Mouse (Mus musculus): ENCODE data around the gene Fbxo39. TPM values are rescaled to one million over a fixed set of nuclear protein-coding genes. Genes with fewer than 3 reads are reported as not detected.

The Fbxo39 gene
- polyA plus RNA-seq (2015; fragmentation: Nextera tagmentation; extraction: Ambion mirVana): not detected in 2 replicates

DNA sequence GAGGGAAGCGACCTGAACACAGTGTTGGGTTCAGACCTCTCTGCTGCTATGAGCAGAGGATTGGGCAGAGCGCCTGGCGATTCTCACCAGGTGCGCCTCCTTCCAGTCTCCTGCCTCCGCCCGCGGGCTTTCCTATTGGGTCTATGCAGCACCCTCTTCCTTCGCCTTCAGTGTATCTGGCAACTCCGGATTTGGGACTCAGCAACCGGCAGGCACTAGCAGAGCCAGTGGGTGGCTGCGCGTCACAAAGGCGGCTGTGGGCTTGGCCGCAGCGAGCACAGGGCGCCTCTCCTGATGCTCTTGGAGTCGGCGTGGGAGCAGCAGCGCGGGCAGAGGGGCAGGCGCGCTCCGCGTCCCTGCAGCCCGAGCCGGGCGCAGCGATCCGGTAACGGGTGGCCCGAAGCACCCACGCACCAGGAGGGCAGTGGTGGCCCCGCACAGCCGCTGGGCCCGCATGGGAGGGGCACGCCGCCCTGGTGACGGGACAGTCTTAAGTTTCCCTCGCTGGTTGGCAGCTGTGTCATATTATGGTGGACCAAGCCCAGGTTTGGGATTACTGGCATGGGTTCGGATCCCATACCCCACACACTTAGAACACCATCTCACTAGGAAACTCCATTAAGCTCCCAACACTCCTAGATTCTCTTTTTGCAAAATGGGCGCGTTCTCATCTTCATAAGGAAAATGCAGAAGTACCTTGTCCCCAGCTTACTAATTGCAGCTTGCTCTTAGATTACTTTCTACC, at the start of gene Fbxo39:
TSS of gene Fbxo39 (plus strand) at position 294 of the 745 bp plus-strand sequence.
- Histone ChIP-seq H3K9ac (no peak within 1 kb of the TSS), H3K27me3 (peaks cover 29% of the 10 kb centered on the region), H3K36me3 (no peaks in the 10 kb centered on the region), H3K4me3 (replicated peaks) (peak within 1 kb of the TSS; percentile 33), H3K4me2 (peak within 1 kb of the TSS; percentile 66), H3K27ac (no peak within 1 kb of the TSS), H3K9me3 (replicated peaks) (no peaks in the 10 kb centered on the region), H3K4me1 (peaks cover 5% of the 10 kb centered on the region)
- 9% methylated on average over 42 of the region's 42 CpGs for WGBS
- ATAC-seq (replicated peaks; ENCODE audit: low FRiP score): 0 out of 2 replicates have a peak, but pooled peaks have one; percentile 40

DNA sequence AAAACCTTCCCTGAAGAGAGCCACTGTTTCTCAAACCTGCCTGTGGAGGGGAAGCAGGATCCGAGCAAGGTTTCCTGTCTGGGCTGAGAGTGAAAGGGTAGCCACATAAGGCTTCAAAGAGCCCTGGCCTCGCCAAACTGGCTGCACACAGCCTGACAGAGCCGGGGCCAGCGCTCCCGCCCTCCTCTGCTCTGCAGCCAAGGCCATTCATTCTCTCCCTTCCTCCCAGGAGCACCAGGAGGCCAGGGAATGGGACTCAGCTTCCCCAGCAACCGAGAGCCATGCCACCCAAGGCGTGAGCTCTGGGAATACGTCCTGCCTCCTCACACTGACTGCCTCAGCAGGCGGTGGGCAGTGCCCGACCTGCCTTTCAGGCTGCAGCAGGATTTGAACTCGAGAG, 48.8 kb upstream of the Fbxo39 start:
- H3K36me3 ChIP-seq: no peaks in the 10 kb centered on the region
- H3K4me3 ChIP-seq (replicated peaks): no peak overlapping the region
- no peak for ATAC-seq (replicated peaks; ENCODE audit: low FRiP score)
- no peak overlapping the region for H3K9ac ChIP-seq
- H3K27ac ChIP-seq: no peak overlapping the region
- peak overlapping the region; percentile 89; the same call in 1 of the 2 replicates for H3K4me2 ChIP-seq
- peaks cover 21% of the 10 kb centered on the region for H3K4me1 ChIP-seq
- H3K27me3 ChIP-seq: peaks cover 66% of the 10 kb centered on the region
- WGBS: 5% methylated on average over 11 of the region's 11 CpGs
- no peaks in the 10 kb centered on the region for H3K9me3 ChIP-seq (replicated peaks)

DNA sequence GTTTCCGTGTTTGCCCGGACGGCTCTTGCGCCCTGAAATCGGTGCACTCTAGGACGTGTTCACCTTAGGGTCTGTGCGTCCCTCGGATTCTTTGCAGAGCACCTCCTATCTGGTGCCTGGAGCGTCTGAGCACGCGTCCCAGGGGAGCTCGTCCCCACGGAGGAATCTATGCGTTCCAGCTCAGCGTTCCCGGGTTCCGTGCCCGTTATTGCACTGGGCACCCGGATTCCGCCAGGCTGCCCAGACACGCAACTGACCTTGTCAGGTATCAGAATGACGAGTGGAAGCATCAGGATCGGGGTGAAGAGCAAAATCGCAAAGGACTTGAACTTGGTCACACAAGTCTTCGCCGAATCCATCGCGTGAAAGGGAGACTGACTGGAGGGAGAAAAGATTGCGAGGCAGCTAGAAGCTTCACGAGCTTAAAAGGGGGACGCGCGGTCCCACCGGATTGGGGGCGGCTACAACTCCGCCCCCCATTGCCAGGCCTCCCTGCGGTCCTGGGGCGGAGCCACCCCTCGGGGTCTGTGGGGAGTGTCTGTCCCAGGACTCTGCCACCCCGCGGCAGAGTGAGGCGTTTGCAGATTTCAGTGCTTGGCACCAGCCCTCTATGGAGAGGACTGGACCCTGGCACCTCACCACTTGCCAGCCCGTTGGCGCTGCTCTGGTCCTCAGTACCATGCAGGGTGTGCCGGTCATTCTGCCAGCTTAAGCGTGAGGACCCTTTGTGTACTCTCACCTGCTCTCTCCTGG, 47.9 kb upstream of the Fbxo39 start:
- peak overlapping the region; percentile 47 for H3K4me3 ChIP-seq (replicated peaks)
- no peaks in the 10 kb centered on the region for H3K36me3 ChIP-seq
- peaks cover 21% of the 10 kb centered on the region for H3K4me1 ChIP-seq
- H3K27ac ChIP-seq: no peak overlapping the region
- H3K4me2 ChIP-seq: peak overlapping the region; percentile 89
- H3K9me3 ChIP-seq (replicated peaks): no peaks in the 10 kb centered on the region
- H3K27me3 ChIP-seq: peaks cover 66% of the 10 kb centered on the region
- H3K9ac ChIP-seq: peak overlapping the region; percentile 37
- ATAC-seq (replicated peaks; ENCODE audit: low FRiP score): peak; percentile 90
- 1% methylated on average over 46 of the region's 46 CpGs for WGBS

DNA sequence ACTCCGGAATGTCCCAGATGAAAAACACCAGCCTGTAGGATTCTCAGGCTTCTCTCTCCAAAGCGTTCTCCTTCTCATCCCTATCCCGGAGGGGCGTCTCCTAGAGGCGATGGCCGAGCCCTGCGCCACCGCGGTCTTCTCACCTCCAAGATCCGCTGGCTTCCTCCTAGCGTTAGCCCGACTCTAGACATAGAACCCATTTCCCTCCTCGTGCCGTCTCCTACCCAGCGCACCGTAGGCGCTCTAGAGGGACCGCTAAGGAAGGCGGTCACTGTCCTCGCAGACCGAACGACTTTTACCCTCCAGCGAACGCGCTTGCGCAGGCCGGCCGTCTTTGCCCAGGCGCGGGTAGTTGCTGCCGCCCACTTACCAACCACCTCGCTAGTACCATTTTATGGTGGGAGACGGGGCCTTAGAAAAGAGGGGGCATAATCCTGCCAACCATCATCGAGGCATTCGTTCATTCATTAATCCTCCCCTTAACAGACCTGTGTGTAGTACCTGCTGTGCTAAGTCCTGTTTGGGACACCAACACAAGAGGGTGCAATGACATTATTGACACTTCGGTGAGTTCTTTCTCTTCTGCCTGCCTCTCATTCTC, 47.2 kb upstream of the Fbxo39 start, which contains the start of gene Slc13a5:
TSS of gene Slc13a5 (minus strand) at position 263 of the 601 bp plus-strand sequence.
- no peaks in the 10 kb centered on the region for H3K9me3 ChIP-seq (replicated peaks)
- H3K4me1 ChIP-seq: peaks cover 21% of the 10 kb centered on the region
- H3K27me3 ChIP-seq: peaks cover 63% of the 10 kb centered on the region
- H3K4me2 ChIP-seq: peak within 1 kb of the TSS; percentile 89
- peak; percentile 74 for ATAC-seq (replicated peaks; ENCODE audit: low FRiP score)
- peak within 1 kb of the TSS; percentile 37 for H3K9ac ChIP-seq
- H3K36me3 ChIP-seq: no peaks in the 10 kb centered on the region
- H3K27ac ChIP-seq: no peak within 1 kb of the TSS
- peak within 1 kb of the TSS; percentile 47 for H3K4me3 ChIP-seq (replicated peaks)
- 3% methylated on average over 36 of the region's 36 CpGs for WGBS

DNA sequence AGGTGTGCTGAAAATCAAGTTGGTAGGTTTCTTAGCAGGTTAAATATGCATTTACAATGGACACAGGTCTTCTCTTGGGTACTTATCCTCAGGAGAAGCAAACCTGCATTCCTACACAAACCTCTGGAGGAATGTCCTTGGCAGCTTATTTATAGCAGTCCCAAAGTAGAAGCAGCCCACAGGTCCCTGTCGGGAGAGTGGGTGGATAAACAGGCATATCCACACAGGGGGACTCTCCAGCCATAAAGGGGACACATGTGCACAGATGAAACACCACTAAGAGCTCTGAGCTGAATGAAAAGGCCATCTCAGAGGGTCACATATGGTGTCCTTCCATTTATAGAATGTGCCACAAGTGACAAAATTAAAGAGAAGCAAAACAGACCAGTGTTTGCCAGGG, 42.5 kb upstream of the Fbxo39 start:
- Histone ChIP-seq H3K4me3 (replicated peaks) (no peak overlapping the region), H3K27ac (no peak overlapping the region), H3K4me2 (no peak overlapping the region), H3K9me3 (replicated peaks) (no peaks in the 10 kb centered on the region), H3K4me1 (peaks cover 6% of the 10 kb centered on the region), H3K9ac (no peak overlapping the region), H3K36me3 (no peaks in the 10 kb centered on the region), H3K27me3 (peaks cover 23% of the 10 kb centered on the region)
- ATAC-seq (replicated peaks; ENCODE audit: low FRiP score): no peak
- WGBS: 28% methylated on average over 1 of the region's 1 CpGs

DNA sequence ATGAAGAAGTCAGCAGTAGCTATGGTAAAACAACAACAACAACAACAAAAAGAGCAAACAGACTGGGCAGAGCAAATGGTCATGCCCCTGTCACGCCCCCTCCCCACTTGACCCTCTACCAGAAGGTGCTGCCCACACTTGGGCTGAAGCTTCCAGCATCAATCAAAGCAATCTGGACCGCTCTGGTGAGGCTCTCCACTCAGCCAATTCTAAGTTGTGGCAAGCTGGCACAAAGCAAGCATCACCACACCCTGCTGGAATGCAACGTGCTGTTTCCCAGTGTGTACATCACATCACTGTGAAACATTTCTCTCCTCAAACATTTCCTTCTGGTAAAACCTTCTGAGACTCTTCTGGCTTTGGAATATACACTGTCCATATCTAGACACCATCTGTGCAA, 40.9 kb upstream of the Fbxo39 start:
- no peaks in the 10 kb centered on the region for H3K9me3 ChIP-seq (replicated peaks)

DNA sequence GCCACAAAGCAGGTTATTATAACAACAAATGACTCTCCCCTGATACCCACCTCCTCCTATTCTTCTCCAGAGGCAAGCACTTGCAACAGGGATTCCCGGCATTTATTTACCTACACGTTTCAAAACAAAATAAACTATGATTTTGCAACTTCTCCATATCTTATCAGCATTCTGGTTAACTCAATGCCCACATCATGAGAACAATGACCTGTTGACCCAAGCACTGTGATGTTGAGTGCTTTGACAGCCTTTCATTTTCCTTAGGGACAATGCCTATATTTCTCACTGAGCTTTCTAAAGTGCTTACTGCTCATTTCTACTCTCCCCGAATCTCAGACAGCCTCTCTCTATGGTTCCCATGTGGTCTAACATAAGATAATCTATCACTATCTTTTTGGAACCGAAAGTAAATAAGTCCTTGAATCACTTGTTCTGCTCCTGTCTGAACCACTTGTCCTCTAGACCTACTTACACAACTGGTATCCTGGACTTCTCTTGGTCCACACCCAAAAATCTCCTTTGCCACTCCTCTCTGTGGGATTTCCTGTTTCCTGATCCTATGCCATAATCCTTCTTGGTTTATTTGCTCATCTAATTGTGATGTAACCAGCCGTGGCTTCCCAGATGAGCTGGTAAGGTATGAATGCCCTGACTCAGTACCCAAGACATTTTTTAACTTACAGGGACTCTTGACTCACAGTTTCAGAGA, 32.9 kb upstream of the Fbxo39 start:
- no peak for ATAC-seq (replicated peaks; ENCODE audit: low FRiP score)
- 87% methylated on average over 5 of the region's 5 CpGs for WGBS
- H3K9me3 ChIP-seq (replicated peaks): no peaks in the 10 kb centered on the region
- H3K4me3 ChIP-seq (replicated peaks): no peak overlapping the region
- no peak overlapping the region for H3K27ac ChIP-seq
- H3K27me3 ChIP-seq: no peaks in the 10 kb centered on the region
- H3K9ac ChIP-seq: no peak overlapping the region
- no peaks in the 10 kb centered on the region for H3K4me1 ChIP-seq
- no peaks in the 10 kb centered on the region for H3K36me3 ChIP-seq
- no peak overlapping the region for H3K4me2 ChIP-seq

More for the DNA sequence above, 40.9 kb upstream of the Fbxo39 start:
- Histone ChIP-seq H3K4me1 (no peaks in the 10 kb centered on the region), H3K9ac (no peak overlapping the region), H3K4me3 (replicated peaks) (no peak overlapping the region), H3K4me2 (no peak overlapping the region), H3K27me3 (peaks cover 8% of the 10 kb centered on the region; the same call in 1 of the 2 replicates), H3K27ac (no peak overlapping the region), H3K36me3 (no peaks in the 10 kb centered on the region)
- 65% methylated on average over 3 of the region's 3 CpGs for WGBS
- no peak for ATAC-seq (replicated peaks; ENCODE audit: low FRiP score)

DNA sequence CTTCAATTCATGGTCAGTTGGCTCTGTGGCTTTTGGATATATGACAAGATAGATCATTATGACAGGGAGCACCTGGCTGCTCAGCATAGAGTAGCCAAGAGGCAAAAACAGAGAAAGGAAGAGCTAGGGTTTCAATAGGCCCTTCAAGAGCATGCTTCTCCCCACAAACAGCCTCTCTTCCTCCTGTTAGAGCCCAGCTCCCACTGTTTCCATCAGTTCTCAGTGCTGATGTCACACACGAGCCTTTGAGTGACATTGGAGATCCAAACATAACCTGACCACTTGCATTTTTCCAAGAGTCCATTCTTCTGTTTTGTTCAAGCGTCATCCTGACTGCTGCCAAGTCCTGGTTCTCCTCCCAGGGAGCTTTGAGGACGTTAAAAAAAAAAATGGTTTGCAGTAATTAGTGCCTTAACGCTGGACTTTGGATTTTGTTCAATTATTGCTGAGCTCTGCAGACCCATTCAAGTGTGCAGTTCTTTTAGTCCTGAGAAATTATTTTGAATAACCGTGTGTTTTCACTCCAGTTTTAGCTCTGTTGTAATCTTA, 32.3 kb upstream of the Fbxo39 start:
- Histone ChIP-seq H3K36me3 (no peaks in the 10 kb centered on the region), H3K9ac (no peak overlapping the region), H3K4me3 (replicated peaks) (no peak overlapping the region), H3K4me2 (no peak overlapping the region), H3K4me1 (no peaks in the 10 kb centered on the region), H3K27ac (no peak overlapping the region), H3K27me3 (no peaks in the 10 kb centered on the region), H3K9me3 (replicated peaks) (no peaks in the 10 kb centered on the region)
- 70% methylated on average over 5 of the region's 5 CpGs for WGBS
- ATAC-seq (replicated peaks; ENCODE audit: low FRiP score): no peak

DNA sequence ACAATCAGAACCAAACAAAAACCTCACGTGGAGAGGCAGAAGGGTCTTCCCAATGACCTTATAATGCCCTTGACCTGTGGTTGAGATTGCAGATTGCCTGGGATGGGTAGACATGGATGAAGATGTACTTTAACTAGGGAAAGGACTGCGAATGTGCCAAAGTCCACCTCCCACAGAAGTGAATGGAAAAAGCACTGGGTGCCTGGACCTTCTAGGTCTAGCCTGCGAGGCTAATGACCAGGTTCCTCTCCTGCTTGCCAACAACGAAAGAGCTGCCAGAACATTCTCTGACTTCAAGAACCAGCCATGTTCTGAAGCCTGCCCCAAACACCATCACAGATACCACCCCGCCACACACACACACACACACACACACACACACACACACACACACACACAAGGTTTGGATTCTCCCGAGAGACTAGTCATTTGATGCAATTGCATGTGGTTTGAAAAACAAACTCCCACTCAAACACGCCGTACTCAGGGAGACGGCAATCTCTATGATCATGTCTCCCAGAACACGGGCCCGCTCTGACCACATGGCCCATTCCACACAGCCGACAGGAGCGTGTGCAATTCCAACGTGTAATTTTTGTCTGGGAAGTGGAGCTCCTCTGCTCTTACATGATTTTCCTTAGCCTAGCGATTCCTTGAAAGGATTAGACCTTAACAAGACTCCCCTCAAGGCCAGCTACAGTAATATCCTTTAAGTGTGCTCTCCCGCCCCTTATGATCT, 30.6 kb upstream of the Fbxo39 start:
- ATAC-seq (replicated peaks; ENCODE audit: low FRiP score): no peak
- no peak overlapping the region for H3K4me3 ChIP-seq (replicated peaks)
- no peaks in the 10 kb centered on the region for H3K4me1 ChIP-seq
- H3K36me3 ChIP-seq: no peaks in the 10 kb centered on the region
- H3K27me3 ChIP-seq: no peaks in the 10 kb centered on the region
- WGBS: 81% methylated on average over 16 of the region's 16 CpGs
- H3K27ac ChIP-seq: no peak overlapping the region
- no peaks in the 10 kb centered on the region for H3K9me3 ChIP-seq (replicated peaks)
- H3K9ac ChIP-seq: no peak overlapping the region
- H3K4me2 ChIP-seq: no peak overlapping the region

DNA sequence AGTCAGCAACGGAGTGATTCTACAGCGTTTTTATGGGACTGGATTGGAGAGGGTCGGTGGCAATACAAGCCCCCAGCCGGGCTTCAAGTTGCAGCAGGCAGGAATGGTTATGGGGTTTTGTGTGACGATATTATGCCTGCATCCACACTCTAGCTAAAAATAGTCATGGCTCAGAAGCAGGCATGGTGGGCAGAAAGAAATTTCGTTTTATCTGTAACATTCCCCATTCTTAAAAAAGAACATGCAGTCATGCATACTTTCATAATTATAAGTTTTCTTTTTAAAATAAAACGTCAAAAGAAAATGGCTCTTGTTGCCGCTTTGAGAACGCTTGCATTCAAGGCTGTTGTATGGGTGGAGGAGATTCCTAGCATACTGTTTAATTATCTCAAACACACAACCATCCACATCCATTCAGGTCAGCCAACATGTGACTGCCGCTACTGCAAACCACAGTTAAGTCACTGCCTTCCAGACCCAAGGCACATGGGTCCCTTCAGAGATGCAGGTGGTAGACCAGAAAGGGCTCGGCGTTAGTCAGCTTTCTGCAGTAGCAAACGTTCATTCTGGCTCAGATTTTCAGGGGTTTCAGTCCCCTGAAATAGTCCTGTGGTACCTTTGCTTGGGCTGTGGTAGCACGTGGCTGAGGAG, 29.6 kb upstream of the Fbxo39 start:
- Histone ChIP-seq H3K4me3 (replicated peaks) (no peak overlapping the region), H3K36me3 (no peaks in the 10 kb centered on the region), H3K27ac (no peak overlapping the region), H3K4me2 (no peak overlapping the region), H3K4me1 (no peaks in the 10 kb centered on the region), H3K27me3 (no peaks in the 10 kb centered on the region), H3K9ac (no peak overlapping the region), H3K9me3 (replicated peaks) (no peaks in the 10 kb centered on the region)
- ATAC-seq (replicated peaks; ENCODE audit: low FRiP score): no peak
- WGBS: 79% methylated on average over 14 of the region's 14 CpGs

All from kidney, embryonic 15.5 days (tissue).